Mouse (Mus musculus) midbrain, embryonic 16.5 days (tissue): ENCODE measurements around the gene Akap13. TPM values are rescaled to one million over a fixed set of nuclear protein-coding genes. Genes with fewer than 3 reads are reported as not detected.

ENCODE experiments used
- ATAC-seq: fragments of 200-750 bp; cut with Nextera tagmentation; 2 replicates; pipeline ENCODE4 v1.8.0; 2017; ENCODE audit warnings: moderate TSS enrichment
- H3K27ac ChIP-seq: fragments of 300-500 bp; sonication (generic); 2 replicates; pipeline ENCODE4 v1.5.1; 2014; ENCODE audit warnings: mild to moderate bottlenecking, low read length, mixed read lengths
- H3K27me3 ChIP-seq: fragments of 300-500 bp; sonication (generic); 2 replicates; pipeline ENCODE4 v1.6.1; 2014; ENCODE audit warnings: low read depth, low read length, mixed read lengths; ENCODE audit not compliant: control insufficient read depth, insufficient read depth
- H3K36me3 ChIP-seq: fragments of 300-500 bp; sonication (generic); 2 replicates; pipeline ENCODE4 v1.6.1; 2014; ENCODE audit warnings: mild to moderate bottlenecking, low read length, moderate library complexity, mixed read lengths; ENCODE audit not compliant: control insufficient read depth, insufficient read depth
- H3K4me1 ChIP-seq: fragments of 300-500 bp; sonication (generic); 2 replicates; pipeline ENCODE4 v1.6.1; 2014; ENCODE audit warnings: mild to moderate bottlenecking, low read length, mixed read lengths; ENCODE audit not compliant: control insufficient read depth, insufficient read depth
- H3K4me2 ChIP-seq: fragments of 300-500 bp; sonication (generic); 2 replicates; pipeline ENCODE4 v1.6.1; 2014; ENCODE audit warnings: mild to moderate bottlenecking, low read length, mixed read lengths
- H3K4me3 ChIP-seq: fragments of 300-500 bp; sonication (generic); 2 replicates; pipeline ENCODE4 v1.5.1; 2014; ENCODE audit warnings: low read depth, mild to moderate bottlenecking, low read length, moderate library complexity, mixed read lengths
- H3K9ac ChIP-seq: fragments of 300-500 bp; sonication (generic); 2 replicates; pipeline ENCODE4 v1.6.1; 2014; ENCODE audit warnings: low read depth, low read length, mixed read lengths
- H3K9me3 ChIP-seq: fragments of 300-500 bp; sonication (generic); replicated peaks from 2 replicates; pipeline ENCODE4 v1.6.1; 2014; ENCODE audit warnings: mild to moderate bottlenecking, low read length, mixed read lengths; ENCODE audit not compliant: control insufficient read depth, poor library complexity, severe bottlenecking
- WGBS: fragments of 180-500 bp; shearing (Covaris S2); extraction: QIAGEN DNeasy Blood & Tissue Kit; methylation state at CpG from one replicate; pipeline ENCODE4 v1.1.7; 2014; 5-methylcytosine and 5-hydroxymethylcytosine counted together
- polyA plus RNA-seq: library from polyadenylated mRNA; unstranded; fragments of >200 nt; fragmentation: Nextera tagmentation; extraction: Ambion mirVana; gene quantifications from 2 replicates; pipeline ENCODE4 v1.2.1, GENCODE M21; 2015

Akap13 gene
- polyA plus RNA-seq, 1 experiment from 2014 or later: 10.7 TPM

- Histone ChIP-seq H3K27me3 (no peaks in the 10 kb centered on the region), H3K9ac (no peak overlapping the region), H3K36me3 (no peaks in the 10 kb centered on the region), H3K27ac (no peak overlapping the region), H3K9me3 (no peaks in the 10 kb centered on the region), H3K4me1 (no peaks in the 10 kb centered on the region), H3K4me3 (no peak overlapping the region), H3K4me2 (no peak overlapping the region)
- ATAC-seq: no peak
- WGBS: 83% methylated on average over 7 of the region's 7 CpGs
These were observed 39.3 kb upstream of the Akap13 start for GRCm38 (mm10) chr7:75415882-75416585.

DNA sequence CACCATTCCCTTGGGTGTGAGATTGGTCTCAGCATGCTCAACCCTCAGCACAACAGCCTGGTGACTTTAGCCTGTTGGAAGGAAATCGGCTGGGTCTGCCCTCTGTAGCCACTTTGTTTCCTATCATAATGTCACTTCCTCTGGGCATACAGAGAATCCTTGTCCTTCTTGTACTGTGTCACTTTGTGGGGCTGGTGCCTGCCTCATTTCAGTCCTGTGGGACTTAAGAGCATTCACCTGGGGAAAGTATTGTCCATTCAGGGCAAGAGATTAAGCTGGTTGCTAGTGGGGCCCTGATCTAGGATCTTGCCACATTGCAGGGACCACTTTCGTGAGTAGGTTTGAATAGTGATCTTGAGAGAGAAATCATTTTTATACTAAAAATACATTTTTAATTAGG is 34.4 kb upstream of the Akap13 start:
- H3K27ac ChIP-seq: no peak overlapping the region
- no peak overlapping the region for H3K9ac ChIP-seq
- 80% methylated on average over 2 of the region's 2 CpGs for WGBS
- H3K4me3 ChIP-seq: no peak overlapping the region
- ATAC-seq: no peak
- H3K4me2 ChIP-seq: no peak overlapping the region
- H3K27me3 ChIP-seq: no peaks in the 10 kb centered on the region
- no peaks in the 10 kb centered on the region for H3K36me3 ChIP-seq
- no peaks in the 10 kb centered on the region for H3K9me3 ChIP-seq
- no peaks in the 10 kb centered on the region for H3K4me1 ChIP-seq

- Histone ChIP-seq H3K27ac (no peak overlapping the region), H3K36me3 (no peaks in the 10 kb centered on the region), H3K4me3 (no peak overlapping the region), H3K4me2 (no peak overlapping the region), H3K27me3 (no peaks in the 10 kb centered on the region), H3K9me3 (no peaks in the 10 kb centered on the region), H3K4me1 (no peaks in the 10 kb centered on the region), H3K9ac (no peak overlapping the region)
- no peak for ATAC-seq
- WGBS: 68% methylated on average over 7 of the region's 7 CpGs
These were observed 31.2 kb upstream of the Akap13 start for GRCm38 (mm10) chr7:75424121-75424520.

- 77% methylated on average over 4 of the region's 4 CpGs for WGBS
- Histone ChIP-seq H3K4me3 (no peak overlapping the region), H3K4me1 (no peaks in the 10 kb centered on the region), H3K9me3 (no peaks in the 10 kb centered on the region), H3K9ac (no peak overlapping the region), H3K36me3 (no peaks in the 10 kb centered on the region), H3K4me2 (no peak overlapping the region), H3K27me3 (no peaks in the 10 kb centered on the region), H3K27ac (no peak overlapping the region)
- ATAC-seq: no peak
These were observed 28.0 kb upstream of the Akap13 start for GRCm38 (mm10) chr7:75427322-75427721.

DNA sequence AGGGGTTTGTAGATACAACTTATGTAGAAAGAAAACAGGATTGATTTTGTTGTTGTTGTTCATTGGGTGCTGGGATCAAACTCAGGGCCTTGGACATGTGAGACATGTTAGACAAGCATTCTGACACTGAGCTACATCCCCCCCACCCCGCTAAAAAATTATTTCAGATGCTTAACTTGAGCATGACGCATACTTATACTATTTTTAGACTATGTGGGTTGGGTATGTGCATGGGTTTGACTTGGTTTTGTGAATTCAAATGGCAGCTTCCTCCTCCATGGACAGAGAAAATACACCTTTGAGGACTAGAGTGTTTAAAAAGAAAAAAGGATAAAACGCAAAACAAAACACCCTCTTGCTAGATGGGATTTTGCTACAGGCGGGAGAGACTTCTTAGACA is 26.4 kb upstream of the Akap13 start:
- Histone ChIP-seq H3K9me3 (no peaks in the 10 kb centered on the region), H3K36me3 (no peaks in the 10 kb centered on the region), H3K4me3 (no peak overlapping the region), H3K27ac (no peak overlapping the region), H3K27me3 (no peaks in the 10 kb centered on the region), H3K9ac (no peak overlapping the region), H3K4me2 (no peak overlapping the region), H3K4me1 (no peaks in the 10 kb centered on the region)
- WGBS: 90% methylated on average over 4 of the region's 4 CpGs
- no peak for ATAC-seq

- Histone ChIP-seq H3K4me2 (no peak overlapping the region), H3K36me3 (no peaks in the 10 kb centered on the region), H3K4me1 (no peaks in the 10 kb centered on the region), H3K27ac (no peak overlapping the region), H3K9ac (no peak overlapping the region), H3K9me3 (no peaks in the 10 kb centered on the region), H3K27me3 (no peaks in the 10 kb centered on the region), H3K4me3 (no peak overlapping the region)
- ATAC-seq: no peak
- WGBS: 80% methylated on average over 2 of the region's 2 CpGs
These were observed 24.8 kb upstream of the Akap13 start for GRCm38 (mm10) chr7:75430550-75430949.

DNA sequence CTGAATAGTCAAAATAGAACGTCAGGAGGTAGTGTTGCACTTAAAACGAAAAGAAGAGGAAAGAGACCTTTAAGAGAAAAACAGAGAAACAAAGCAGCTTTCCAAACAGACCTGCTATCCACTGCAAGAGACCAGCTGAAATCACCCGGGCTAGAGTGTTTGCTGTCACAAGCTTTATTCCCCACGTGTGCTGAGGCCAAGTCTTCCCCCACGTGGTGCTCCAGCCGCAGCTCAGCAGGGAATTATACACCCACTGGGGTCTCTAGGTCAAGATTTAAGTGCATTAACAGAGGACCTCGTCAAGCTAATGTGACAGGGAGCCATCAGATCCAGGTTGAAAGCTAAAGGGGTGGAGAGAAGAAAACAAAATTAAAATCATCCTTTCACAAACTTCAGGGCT is 24.3 kb upstream of the Akap13 start:
- no peaks in the 10 kb centered on the region for H3K4me1 ChIP-seq

DNA sequence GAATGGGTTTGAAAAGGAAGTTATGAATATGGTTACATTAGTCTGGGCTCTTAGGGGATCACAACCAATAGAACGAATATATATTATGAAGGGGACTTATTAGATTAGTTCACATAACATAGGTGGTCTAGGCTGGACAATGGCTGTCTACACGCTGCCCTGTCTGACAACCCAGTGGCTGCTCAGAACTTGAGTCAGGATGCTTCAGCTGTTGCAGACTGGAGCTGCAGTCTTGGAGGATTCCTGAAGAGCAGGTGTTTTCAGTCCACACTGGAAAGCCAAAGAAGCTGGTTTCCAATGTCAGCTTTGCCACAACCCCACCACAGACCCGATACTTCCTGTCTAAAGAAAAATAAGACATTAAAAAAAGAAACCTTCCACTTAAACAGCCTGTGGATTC is 23.3 kb upstream of the Akap13 start:
- no peaks in the 10 kb centered on the region for H3K9me3 ChIP-seq
- ATAC-seq: no peak
- no peak overlapping the region for H3K9ac ChIP-seq
- no peaks in the 10 kb centered on the region for H3K36me3 ChIP-seq
- no peak overlapping the region for H3K4me2 ChIP-seq
- H3K4me1 ChIP-seq: no peaks in the 10 kb centered on the region
- no peak overlapping the region for H3K4me3 ChIP-seq
- no peak overlapping the region for H3K27ac ChIP-seq
- 87% methylated on average over 3 of the region's 3 CpGs for WGBS
- no peaks in the 10 kb centered on the region for H3K27me3 ChIP-seq

More for the DNA sequence above, 24.3 kb upstream of the Akap13 start:
- WGBS: 35% methylated on average over 7 of the region's 7 CpGs
- H3K9me3 ChIP-seq: no peaks in the 10 kb centered on the region
- no peaks in the 10 kb centered on the region for H3K36me3 ChIP-seq
- no peak overlapping the region for H3K4me3 ChIP-seq
- no peak overlapping the region for H3K9ac ChIP-seq
- H3K27me3 ChIP-seq: no peaks in the 10 kb centered on the region
- ATAC-seq: no peak
- H3K27ac ChIP-seq: no peak overlapping the region
- no peak overlapping the region for H3K4me2 ChIP-seq

GRCm38 (mm10) chr7:75436413-75437174 is 18.7 kb upstream of the Akap13 start:
- no peaks in the 10 kb centered on the region for H3K27me3 ChIP-seq
- no peak overlapping the region for H3K4me2 ChIP-seq
- 60% methylated on average over 6 of the region's 8 CpGs for WGBS
- H3K4me1 ChIP-seq: no peaks in the 10 kb centered on the region
- no peak overlapping the region for H3K9ac ChIP-seq
- no peak overlapping the region for H3K27ac ChIP-seq
- H3K4me3 ChIP-seq: no peak overlapping the region
- no peaks in the 10 kb centered on the region for H3K9me3 ChIP-seq
- no peaks in the 10 kb centered on the region for H3K36me3 ChIP-seq
- ATAC-seq: no peak
